Mouse (Mus musculus) T-helper 1 cell (primary cell): Measurements from ENCODE around the gene Cyp2b9.
"Not testable (repeated sequence)": the region's sequence is repeated elsewhere in the genome, so short reads cannot be mapped to it uniquely, and the experiment has no call there.

Experiments used
- in situ Hi-C: fragments of 300-600 bp; cut with MboI, MseI; formaldehyde crosslinking; loops from one replicate; pipeline ENCODE4 v1.15.1; 2025; ENCODE audit warnings: high pct_unique_total_duplicates

Cyp2b9 gene

DNA sequence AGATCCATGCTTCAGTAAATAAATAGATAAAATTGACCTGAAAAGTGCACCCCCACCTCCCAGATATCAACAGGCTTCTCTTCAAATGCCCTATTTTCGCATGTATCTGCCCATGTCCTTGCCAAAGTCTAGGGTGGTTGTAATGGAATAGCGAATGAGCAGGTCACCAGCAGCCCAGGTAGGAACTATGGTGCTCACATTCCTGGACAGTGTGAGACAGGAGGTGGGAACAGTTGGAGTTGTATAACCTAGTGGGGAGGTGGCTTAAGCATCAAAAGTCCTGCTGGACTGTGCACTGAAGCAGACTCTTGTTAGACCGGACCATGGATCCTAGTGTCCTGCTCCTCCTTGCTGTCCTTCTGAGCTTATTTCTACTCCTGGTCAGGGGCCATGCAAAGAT is at the start of gene Cyp2b9:
TSS of gene Cyp2b9 (plus strand) at position 301 of the 400 bp plus-strand sequence.
- in situ Hi-C loops, result not testable (repeated sequence)

DNA sequence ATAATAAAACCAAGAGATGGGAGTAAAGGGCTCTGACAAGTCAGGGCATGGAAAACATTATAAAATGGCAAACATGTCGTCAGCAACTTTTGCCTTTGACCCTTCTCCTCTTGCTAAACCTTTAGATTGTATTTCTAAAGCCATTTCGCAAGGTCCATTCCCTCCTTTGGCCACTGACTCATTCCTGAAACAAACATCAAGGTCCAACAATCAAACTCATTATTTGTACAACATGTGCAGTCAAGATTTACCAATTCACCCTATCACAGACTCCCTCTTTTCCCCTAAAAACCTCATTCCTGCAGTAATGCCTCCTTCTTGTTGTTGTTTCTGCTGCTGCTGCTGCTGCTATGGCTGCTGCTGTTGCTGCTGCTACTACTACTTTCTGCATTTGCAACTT is 33.6 kb upstream of the Cyp2b9 start:
- in situ Hi-C loops, result loop anchor here (5.0 kb wide), 1 partner anchor 62 kb away; no protein-coding TSS in a partner anchor

DNA sequence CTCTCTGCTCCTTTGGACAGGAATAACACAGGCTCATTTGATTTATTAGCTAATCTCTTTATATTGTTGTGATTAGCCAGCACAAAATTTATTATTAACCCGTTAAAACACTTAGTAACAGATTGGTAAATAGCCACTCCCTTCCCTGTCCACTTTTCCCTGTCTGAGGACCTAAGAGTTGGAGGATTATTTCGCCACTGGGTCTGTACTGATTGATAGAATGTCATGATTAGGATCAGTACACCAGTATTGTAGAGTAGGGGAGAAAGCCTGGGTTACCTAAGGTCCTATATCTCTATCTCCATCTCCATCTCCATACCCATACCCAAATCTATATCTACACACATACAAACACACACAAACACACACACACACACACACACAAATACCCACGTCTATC is 29.6 kb upstream of the Cyp2b9 start:
- in situ Hi-C loops, result loop anchor here (5.0 kb wide), 1 partner anchor 66 kb away; no protein-coding TSS in a partner anchor

GRCm38 (mm10) chr7:26168765-26169536 is 4.3 kb upstream of the Cyp2b9 start:
- in situ Hi-C loops, result loop anchor here (5.0 kb wide), 1 partner anchor 117 kb away; no protein-coding TSS in a partner anchor

DNA sequence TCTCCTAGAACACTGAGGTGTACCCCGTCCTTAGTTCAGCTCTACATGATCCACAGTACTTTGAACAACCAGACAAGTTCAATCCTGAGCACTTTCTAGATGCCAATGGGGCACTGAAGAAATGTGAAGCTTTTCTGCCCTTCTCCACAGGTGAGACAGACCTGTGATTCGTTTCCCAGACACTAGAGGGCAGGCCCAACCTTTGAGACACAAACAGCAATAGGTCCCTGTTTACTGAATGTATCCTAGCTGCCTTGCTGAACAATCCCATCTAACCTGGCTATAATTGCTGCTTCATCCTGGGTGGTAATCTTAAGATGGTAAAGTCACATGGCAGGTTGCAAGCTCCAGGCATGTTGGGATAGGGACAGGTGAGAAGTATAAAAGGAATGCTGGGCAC is 27.9 kb downstream of the Cyp2b9 start:
- in situ Hi-C loops, result no loop called here

DNA sequence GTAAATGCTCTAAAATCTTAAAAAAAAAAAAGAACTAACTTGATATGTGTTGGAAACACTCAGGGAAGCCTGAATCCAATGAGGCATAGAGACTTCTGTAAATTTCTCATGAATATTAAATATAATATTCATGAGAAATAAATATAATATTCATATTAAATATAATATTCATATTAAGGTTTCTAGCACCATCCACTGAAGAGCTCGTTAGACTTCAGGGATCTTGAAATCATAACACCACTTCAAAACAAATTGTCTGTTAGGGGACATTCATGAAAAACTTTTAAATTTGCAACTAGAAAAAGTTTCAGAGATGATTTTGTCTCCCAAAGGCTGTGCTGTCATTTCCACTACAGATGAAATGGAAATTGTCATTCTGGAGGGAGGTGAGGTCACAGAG is 86.8 kb downstream of the Cyp2b9 start, which contains the start of gene Vmn1r184:
TSS of gene Vmn1r184 (plus strand) at position 301 of the 400 bp plus-strand sequence.
- in situ Hi-C loops, result not testable (repeated sequence)
